Mouse (Mus musculus) lung, postnatal 4 days (tissue): ENCODE measurements around the gene Tbc1d12.
"Not testable (repeated sequence)": the region's sequence is repeated elsewhere in the genome, so short reads cannot be mapped to it uniquely, and the experiment has no call there.

Source experiments
- DNase-seq, 2 experiments: peaks; one replicate each; pipeline ENCODE4 v3.0.0; 2021

The Tbc1d12 gene

GRCm38 (mm10) chr19:38836438-38837170 lies at the start of gene Tbc1d12:
Gene Tbc1d12, plus strand, starts transcription at chr19:38836579.
- DNase-seq: peak; percentile 93 to 95

GRCm38 (mm10) chr19:38787756-38788155 lies 48.6 kb upstream of the Tbc1d12 start:
- DNase-seq: no peak

GRCm38 (mm10) chr19:38793563-38794045 lies 42.8 kb upstream of the Tbc1d12 start:
- DNase-seq: no peak

- DNase-seq: no peak
These were observed 39.8 kb upstream of the Tbc1d12 start for GRCm38 (mm10) chr19:38796546-38796945.

GRCm38 (mm10) chr19:38798291-38798690 lies 38.1 kb upstream of the Tbc1d12 start:
- DNase-seq: no peak

GRCm38 (mm10) chr19:38798801-38799200 lies 37.6 kb upstream of the Tbc1d12 start:
- no peak for DNase-seq

- DNase-seq: no peak
These were observed 18.2 kb upstream of the Tbc1d12 start for GRCm38 (mm10) chr19:38818191-38818590.

- DNase-seq: peak; percentile 93 to 96
These were observed 17.5 kb upstream of the Tbc1d12 start, which contains the start of gene Noc3l for GRCm38 (mm10) chr19:38818766-38819426. Gene Noc3l, minus strand, starts transcription at chr19:38819237.

- DNase-seq: no peak
These were observed 17.0 kb upstream of the Tbc1d12 start for GRCm38 (mm10) chr19:38819427-38819802.

GRCm38 (mm10) chr19:38820186-38820804 lies 16.1 kb upstream of the Tbc1d12 start:
- DNase-seq: no peak

GRCm38 (mm10) chr19:38833224-38833623 lies 3.2 kb upstream of the Tbc1d12 start:
- DNase-seq: no peak

GRCm38 (mm10) chr19:38836084-38836437 lies 318 bp upstream of the Tbc1d12 start:
- no peak for DNase-seq

GRCm38 (mm10) chr19:38837171-38837641 lies 827 bp downstream of the Tbc1d12 start:
- DNase-seq: peak; percentile 78 to 83

- DNase-seq: no peak
These were observed 8.4 kb downstream of the Tbc1d12 start for GRCm38 (mm10) chr19:38844817-38845216.

- DNase-seq: no peak
These were observed 10.0 kb downstream of the Tbc1d12 start for GRCm38 (mm10) chr19:38846373-38846772.

- DNase-seq: no peak
These were observed 21.8 kb downstream of the Tbc1d12 start for GRCm38 (mm10) chr19:38858224-38858623.

- DNase-seq: no peak
These were observed 26.1 kb downstream of the Tbc1d12 start for GRCm38 (mm10) chr19:38862523-38862922.

GRCm38 (mm10) chr19:38874825-38875224 lies 38.4 kb downstream of the Tbc1d12 start:
- DNase-seq: not testable (repeated sequence)

GRCm38 (mm10) chr19:38880300-38880699 lies 43.9 kb downstream of the Tbc1d12 start:
- DNase-seq: no peak

- peak; percentile 43 to 65 for DNase-seq
These were observed 65.1 kb downstream of the Tbc1d12 start for GRCm38 (mm10) chr19:38901146-38902135.

GRCm38 (mm10) chr19:38902501-38902900 lies 66.1 kb downstream of the Tbc1d12 start:
- no peak for DNase-seq

- DNase-seq: no peak
These were observed 77.4 kb downstream of the Tbc1d12 start for GRCm38 (mm10) chr19:38913786-38914185.
